Mouse (Mus musculus) CH12.LX (cell line): ENCODE data around the gene 2610318N02Rik.

Experiments
- CTCF ChIP-seq, 2 experiments: IDR thresholded peaks in 1 of 2; conservative IDR thresholded peaks in 1 of 2; 2 replicates each; pipeline ENCODE4 v1.5.1; 2011 to 2012; ENCODE audit warnings: low read depth in 2 of 2, low read length in 2 of 2, improper control_type of control experiment in 1 of 2, inconsistent platforms in 1 of 2, mild to moderate bottlenecking in 1 of 2, moderate library complexity in 1 of 2
- POLR2A ChIP-seq: IDR thresholded peaks from 2 replicates; pipeline ENCODE4 v1.6.1; 2011; ENCODE audit warnings: low read depth, mild to moderate bottlenecking, improper control_type of control experiment, low read length

GRCm38 (mm10) chr16:17167179-17167578 lies 42.2 kb upstream of the 2610318N02Rik start:
- TF ChIP-seq POLR2A: no peak
- TF ChIP-seq CTCF (conservative IDR thresholded peaks at IDR 0.05 in 1 of 2, IDR thresholded peaks at IDR 0.05 in 1 of 2; ENCODE audit: low read depth in 2 of 2, low read length in 2 of 2): no peak
